Mouse (Mus musculus) heart, postnatal 0 days (tissue): ENCODE measurements around the gene Ddx4.

Source experiments
- CTCF ChIP-seq: IDR thresholded peaks from 2 replicates; pipeline ENCODE4 v1.5.1; 2016; ENCODE audit warnings: antibody characterized with exemption, control low read depth, low read depth
- EP300 ChIP-seq: IDR thresholded peaks from 2 replicates; pipeline ENCODE4 v1.6.1; 2016; ENCODE audit warnings: antibody characterized with exemption, low read depth

GRCm38 (mm10) chr13:112639111-112639510 is 13.2 kb downstream of the Ddx4 start:
- TF ChIP-seq CTCF (no peak), EP300 (no peak)
